Mouse (Mus musculus): ENCODE data around the gene Ndufa9. TPM values are rescaled to one million over a fixed set of nuclear protein-coding genes. Genes with fewer than 3 reads are reported as not detected.

Gene Ndufa9
- polyA plus RNA-seq (2016; fragmentation: Nextera tagmentation; extraction: Ambion mirVana) = 159 and 171 TPM in 2 replicates

- peaks cover 6% of the 10 kb centered on the region; the same call in 1 of the 2 replicates for H3K36me3 ChIP-seq
- H3K4me3 ChIP-seq = peak within 1 kb of the TSS; percentile 82
- peak within 1 kb of the TSS; percentile 87 for H3K4me2 ChIP-seq (replicated peaks)
- peak within 1 kb of the TSS; percentile 85 for H3K9ac ChIP-seq
- H3K27me3 ChIP-seq = peaks cover 6% of the 10 kb centered on the region; the same call in 1 of the 2 replicates
- H3K4me1 ChIP-seq = peaks cover 16% of the 10 kb centered on the region
- WGBS = 6% methylated on average over 46 of the region's 46 CpGs
- ATAC-seq (ENCODE audit: low FRiP score) = peak; percentile 89
- H3K27ac ChIP-seq = peak within 1 kb of the TSS; percentile 30; the same call in 1 of the 2 replicates
- no peaks in the 10 kb centered on the region for H3K9me3 ChIP-seq (replicated peaks)
Observed at GRCm38 (mm10) chr6:126848712-126849704, at the start of gene Ndufa9. Gene Ndufa9, minus strand, starts transcription at chr6:126849136.

DNA sequence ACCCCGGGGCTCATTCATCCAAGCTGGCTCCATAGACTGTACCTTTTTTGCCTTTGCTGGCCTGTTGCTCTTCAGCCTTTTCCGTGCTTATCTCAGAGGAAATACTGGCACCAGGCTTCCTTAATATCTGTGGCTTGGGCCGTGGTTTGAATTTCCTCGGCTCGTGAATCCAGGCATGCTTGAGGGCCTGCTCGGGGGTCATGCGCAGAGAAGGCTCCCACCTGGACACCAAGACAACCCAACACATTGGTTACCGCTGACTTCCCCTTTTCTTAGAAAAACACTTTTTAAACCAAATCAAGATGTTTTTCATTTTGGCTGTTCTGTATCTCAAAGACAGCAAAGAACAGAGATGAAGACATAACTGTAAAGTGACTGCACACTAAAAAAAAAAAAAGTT is 28.2 kb upstream of the Ndufa9 start:
- 90% methylated on average over 8 of the region's 8 CpGs for WGBS
- ATAC-seq (ENCODE audit: low FRiP score) = no peak

GRCm38 (mm10) chr6:126852881-126853280 is 3.9 kb upstream of the Ndufa9 start, which contains the start of gene Akap3:
Gene Akap3, plus strand, starts transcription at chr6:126853098.
- Histone ChIP-seq H3K4me2 (replicated peaks) (no peak within 1 kb of the TSS), H3K27ac (no peak within 1 kb of the TSS), H3K4me3 (no peak within 1 kb of the TSS), H3K9ac (no peak within 1 kb of the TSS), H3K27me3 (peaks cover 6% of the 10 kb centered on the region; the same call in 1 of the 2 replicates), H3K4me1 (peaks cover 9% of the 10 kb centered on the region), H3K36me3 (no peaks in the 10 kb centered on the region), H3K9me3 (replicated peaks) (no peaks in the 10 kb centered on the region)
- ATAC-seq (ENCODE audit: low FRiP score) = no peak

More for the DNA sequence above, 28.2 kb upstream of the Ndufa9 start:
- H3K4me3 ChIP-seq = no peak overlapping the region
- H3K9ac ChIP-seq = no peak overlapping the region
- no peaks in the 10 kb centered on the region for H3K4me1 ChIP-seq
- no peak overlapping the region for H3K27ac ChIP-seq
- no peaks in the 10 kb centered on the region for H3K9me3 ChIP-seq (replicated peaks)
- no peak overlapping the region for H3K4me2 ChIP-seq (replicated peaks)
- H3K27me3 ChIP-seq = no peaks in the 10 kb centered on the region; the same call in 1 of the 2 replicates
- no peaks in the 10 kb centered on the region for H3K36me3 ChIP-seq

DNA sequence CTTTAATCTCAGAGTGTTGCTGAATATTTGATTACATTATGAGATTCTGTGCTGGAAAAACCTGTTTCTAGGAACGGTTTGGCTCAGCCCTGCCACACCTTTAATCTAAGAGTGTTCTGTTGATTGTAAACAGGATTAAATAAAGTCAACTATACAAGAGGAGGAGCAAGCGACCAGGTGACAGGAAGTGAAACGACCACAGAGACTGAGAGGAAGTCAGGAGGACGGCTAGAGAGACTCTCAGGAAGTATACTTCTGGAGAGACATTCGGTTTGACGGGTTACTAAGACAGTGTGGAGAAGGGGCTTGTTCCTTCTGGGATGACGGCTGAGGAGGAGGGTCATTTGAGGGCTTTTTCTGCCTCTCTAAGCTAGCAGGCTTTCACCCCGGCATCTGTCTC is 12.3 kb downstream of the Ndufa9 start:
- H3K4me2 ChIP-seq (replicated peaks) = no peak overlapping the region
- no peak overlapping the region for H3K9ac ChIP-seq
- no peaks in the 10 kb centered on the region for H3K4me1 ChIP-seq
- 92% methylated on average over 8 of the region's 8 CpGs for WGBS
- no peak overlapping the region for H3K4me3 ChIP-seq
- no peak for ATAC-seq (ENCODE audit: low FRiP score)
- peaks cover 91% of the 10 kb centered on the region for H3K36me3 ChIP-seq
- H3K9me3 ChIP-seq (replicated peaks) = no peaks in the 10 kb centered on the region
- no peaks in the 10 kb centered on the region for H3K27me3 ChIP-seq
- no peak overlapping the region for H3K27ac ChIP-seq

DNA sequence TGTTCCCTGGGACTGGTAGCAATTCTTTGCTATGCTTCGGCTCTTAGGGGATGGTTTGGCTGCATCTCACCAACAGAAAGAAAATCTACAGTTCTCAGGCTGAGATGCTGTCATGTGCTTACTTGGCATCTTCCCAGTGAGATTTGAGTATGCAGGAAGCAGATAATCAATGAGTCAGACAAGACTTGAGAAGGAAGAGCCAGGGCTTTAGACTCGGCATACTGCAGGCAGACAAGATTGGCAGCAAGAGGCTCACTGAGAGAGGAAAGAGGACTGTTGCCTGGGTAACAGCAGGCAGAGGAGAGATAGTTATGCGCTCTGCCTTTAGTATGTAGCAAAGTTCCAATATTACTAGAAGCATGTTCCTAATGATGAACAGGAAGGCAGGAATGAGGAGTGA is 25.8 kb downstream of the Ndufa9 start:
- no peak overlapping the region for H3K9ac ChIP-seq
- 96% methylated on average over 3 of the region's 3 CpGs for WGBS
- peaks cover 91% of the 10 kb centered on the region for H3K36me3 ChIP-seq
- no peak overlapping the region for H3K4me2 ChIP-seq (replicated peaks)
- no peak overlapping the region for H3K4me3 ChIP-seq
- no peak for ATAC-seq (ENCODE audit: low FRiP score)
- no peaks in the 10 kb centered on the region for H3K9me3 ChIP-seq (replicated peaks)
- no peaks in the 10 kb centered on the region for H3K27me3 ChIP-seq
- no peaks in the 10 kb centered on the region for H3K4me1 ChIP-seq
- H3K27ac ChIP-seq = no peak overlapping the region

DNA sequence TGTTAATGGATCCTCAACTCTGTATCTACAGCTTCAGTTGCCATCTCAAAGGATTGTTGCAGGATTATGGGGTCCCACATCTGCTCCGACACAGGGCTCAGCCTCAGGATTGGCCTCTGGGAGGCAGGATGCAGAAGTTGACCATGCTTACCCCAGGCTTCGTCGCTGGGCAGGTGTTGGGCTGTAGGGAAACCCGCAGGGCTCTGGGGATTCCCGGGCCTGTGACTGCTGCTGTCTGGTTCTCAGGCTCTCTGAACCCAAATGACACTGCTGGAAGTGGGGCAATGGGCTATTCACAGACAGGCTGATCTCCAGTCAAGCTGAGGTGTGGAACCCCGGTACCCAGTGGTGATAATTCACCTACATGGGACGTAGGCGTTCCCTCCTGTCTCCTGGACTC is 32.6 kb downstream of the Ndufa9 start:
- Histone ChIP-seq H3K4me1 (no peaks in the 10 kb centered on the region), H3K27me3 (no peaks in the 10 kb centered on the region)

GRCm38 (mm10) chr6:126815206-126815750 is 33.7 kb downstream of the Ndufa9 start:
- no peak overlapping the region for H3K4me3 ChIP-seq
- H3K9me3 ChIP-seq (replicated peaks) = no peaks in the 10 kb centered on the region
- H3K36me3 ChIP-seq = peaks cover 15% of the 10 kb centered on the region
- 59% methylated on average over 6 of the region's 6 CpGs for WGBS
- H3K9ac ChIP-seq = no peak overlapping the region
- no peaks in the 10 kb centered on the region for H3K4me1 ChIP-seq
- H3K4me2 ChIP-seq (replicated peaks) = no peak overlapping the region
- H3K27ac ChIP-seq = no peak overlapping the region
- no peak for ATAC-seq (ENCODE audit: low FRiP score)
- no peaks in the 10 kb centered on the region for H3K27me3 ChIP-seq

More for the DNA sequence above, 32.6 kb downstream of the Ndufa9 start:
- no peak overlapping the region for H3K4me2 ChIP-seq (replicated peaks)
- no peaks in the 10 kb centered on the region for H3K9me3 ChIP-seq (replicated peaks)
- H3K27ac ChIP-seq = no peak overlapping the region
- H3K9ac ChIP-seq = no peak overlapping the region
- WGBS = 92% methylated on average over 8 of the region's 8 CpGs
- H3K4me3 ChIP-seq = no peak overlapping the region
- peaks cover 26% of the 10 kb centered on the region for H3K36me3 ChIP-seq
- no peak for ATAC-seq (ENCODE audit: low FRiP score)

GRCm38 (mm10) chr6:126811481-126811880 is 37.5 kb downstream of the Ndufa9 start:
- 94% methylated on average over 4 of the region's 4 CpGs for WGBS
- no peaks in the 10 kb centered on the region for H3K36me3 ChIP-seq
- no peak overlapping the region for H3K27ac ChIP-seq
- H3K9ac ChIP-seq = no peak overlapping the region
- no peaks in the 10 kb centered on the region for H3K27me3 ChIP-seq
- H3K4me3 ChIP-seq = no peak overlapping the region
- no peak overlapping the region for H3K4me2 ChIP-seq (replicated peaks)
- no peak for ATAC-seq (ENCODE audit: low FRiP score)
- H3K4me1 ChIP-seq = no peaks in the 10 kb centered on the region
- no peaks in the 10 kb centered on the region for H3K9me3 ChIP-seq (replicated peaks)

GRCm38 (mm10) chr6:126808561-126808960 is 40.4 kb downstream of the Ndufa9 start:
- no peaks in the 10 kb centered on the region for H3K36me3 ChIP-seq
- no peaks in the 10 kb centered on the region for H3K27me3 ChIP-seq
- ATAC-seq (ENCODE audit: low FRiP score) = no peak
- no peak overlapping the region for H3K27ac ChIP-seq
- H3K4me2 ChIP-seq (replicated peaks) = no peak overlapping the region
- no peak overlapping the region for H3K9ac ChIP-seq
- H3K9me3 ChIP-seq (replicated peaks) = no peaks in the 10 kb centered on the region
- no peak overlapping the region for H3K4me3 ChIP-seq
- WGBS = 85% methylated on average over 8 of the region's 8 CpGs
- H3K4me1 ChIP-seq = no peaks in the 10 kb centered on the region

- H3K4me2 ChIP-seq (replicated peaks) = no peak overlapping the region
- no peak for ATAC-seq (ENCODE audit: low FRiP score)
- H3K4me3 ChIP-seq = no peak overlapping the region
- no peaks in the 10 kb centered on the region for H3K4me1 ChIP-seq
- H3K27ac ChIP-seq = no peak overlapping the region
- no peaks in the 10 kb centered on the region for H3K27me3 ChIP-seq
- no peaks in the 10 kb centered on the region for H3K9me3 ChIP-seq (replicated peaks)
- 79% methylated on average over 4 of the region's 4 CpGs for WGBS
- no peak overlapping the region for H3K9ac ChIP-seq
- H3K36me3 ChIP-seq = no peaks in the 10 kb centered on the region
Observed at GRCm38 (mm10) chr6:126808134-126808533, 40.8 kb downstream of the Ndufa9 start.

DNA sequence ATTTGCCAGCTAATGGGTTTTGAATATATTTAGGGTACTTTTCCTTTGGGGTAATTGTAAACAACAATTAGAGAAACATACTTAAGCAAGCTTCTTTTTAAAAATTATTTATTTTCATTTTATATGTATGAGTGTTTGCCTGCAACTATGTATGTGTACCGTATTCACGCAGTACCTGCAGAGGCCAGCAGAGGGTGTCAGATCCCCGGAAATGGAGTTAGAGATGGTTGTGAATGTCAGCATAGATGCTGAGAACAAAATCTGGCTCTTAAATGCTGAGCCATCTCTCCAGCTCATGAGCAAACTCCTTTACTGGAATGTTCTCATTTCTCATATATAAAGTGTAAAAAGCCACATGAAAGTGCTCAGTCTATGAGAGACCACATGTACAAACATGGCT is 42.2 kb downstream of the Ndufa9 start:
- H3K27me3 ChIP-seq = no peaks in the 10 kb centered on the region
- H3K4me1 ChIP-seq = 0 out of 2 replicates have a peak, but pooled peaks cover 3% of the 10 kb centered on the region
- H3K36me3 ChIP-seq = no peaks in the 10 kb centered on the region
- WGBS = 83% methylated on average over 3 of the region's 3 CpGs
- no peaks in the 10 kb centered on the region for H3K9me3 ChIP-seq (replicated peaks)
- H3K9ac ChIP-seq = no peak overlapping the region
- H3K4me3 ChIP-seq = no peak overlapping the region
- no peak overlapping the region for H3K4me2 ChIP-seq (replicated peaks)
- no peak for ATAC-seq (ENCODE audit: low FRiP score)
- no peak overlapping the region for H3K27ac ChIP-seq

- H3K9me3 ChIP-seq (replicated peaks) = no peaks in the 10 kb centered on the region
- 27% methylated on average over 11 of the region's 11 CpGs for WGBS
- H3K36me3 ChIP-seq = no peaks in the 10 kb centered on the region
- no peak for ATAC-seq (ENCODE audit: low FRiP score)
- H3K4me2 ChIP-seq (replicated peaks) = no peak overlapping the region
- H3K4me1 ChIP-seq = 0 out of 2 replicates have a peak, but pooled peaks cover 3% of the 10 kb centered on the region
- no peaks in the 10 kb centered on the region for H3K27me3 ChIP-seq
- H3K4me3 ChIP-seq = no peak overlapping the region
- H3K27ac ChIP-seq = no peak overlapping the region
- H3K9ac ChIP-seq = no peak overlapping the region
Observed at GRCm38 (mm10) chr6:126802946-126803345, 46.0 kb downstream of the Ndufa9 start.
